Mouse (Mus musculus): ENCODE data around the gene Prkca. TPM values are rescaled to one million over a fixed set of nuclear protein-coding genes. Genes with fewer than 3 reads are reported as not detected.

Gene Prkca
- polyA plus RNA-seq, 1 experiment: 18.1 TPM

DNA sequence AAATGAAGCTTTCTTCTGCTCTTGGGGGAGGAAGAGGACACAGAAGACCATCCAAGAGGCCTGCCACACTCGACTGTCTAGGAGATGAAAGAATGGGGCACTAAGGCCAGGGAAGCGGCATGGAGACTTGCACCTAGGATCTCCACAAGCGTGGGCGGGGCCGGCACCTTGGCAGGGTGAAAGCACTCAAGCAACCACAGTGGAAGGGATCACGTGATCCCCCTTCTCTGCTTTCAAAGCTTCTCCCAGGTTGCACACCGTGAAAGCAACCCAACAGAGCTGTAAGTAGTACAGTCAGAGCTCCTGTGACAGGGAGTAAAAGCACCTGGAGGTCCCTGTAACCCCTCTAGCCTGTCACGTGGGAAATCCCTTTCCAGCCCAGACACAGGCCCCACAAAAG is 72.4 kb downstream of the Prkca start:
- peaks cover 52% of the 10 kb centered on the region for H3K79me3 ChIP-seq (ENCODE audit: low read depth)

DNA sequence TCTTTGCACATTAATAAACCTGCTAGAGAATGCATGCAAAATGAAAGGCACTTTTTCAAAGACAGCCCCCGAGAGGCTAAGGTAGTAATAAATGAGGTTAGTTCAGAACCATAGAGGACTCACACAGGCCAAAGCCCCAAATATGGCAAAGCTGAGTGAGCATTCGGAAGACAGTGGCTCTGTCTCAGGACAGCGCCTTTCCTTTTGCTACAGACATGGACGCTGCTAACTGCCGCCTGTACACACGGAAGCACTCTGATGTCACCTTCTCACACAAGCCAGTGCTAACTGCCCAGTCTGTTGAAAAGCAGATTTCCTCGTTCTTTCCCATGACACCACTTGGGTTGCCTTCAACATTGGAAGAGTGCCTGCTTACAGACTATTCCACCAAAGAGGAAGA is 74.2 kb downstream of the Prkca start:
- H3K4me3 ChIP-seq (ENCODE audit: insufficient read depth, poor library complexity, severe bottlenecking): no peak overlapping the region
- peaks cover 3% of the 10 kb centered on the region for H3K36me3 ChIP-seq (ENCODE audit: control insufficient read depth, insufficient read depth)
- no peak overlapping the region for H3ac ChIP-seq (ENCODE audit: control insufficient read depth, insufficient read length, low read depth)
- peaks cover 57% of the 10 kb centered on the region for H3K79me3 ChIP-seq (ENCODE audit: low read depth)
- H3K79me2 ChIP-seq (ENCODE audit: control insufficient read depth, insufficient read depth): peaks cover 93% of the 10 kb centered on the region
- TF ChIP-seq MYOD1 (IDR thresholded peaks at IDR 0.05; ENCODE audit: control insufficient read depth, insufficient read length, low read depth) (no peak), USF1 (IDR thresholded peaks at IDR 0.05; ENCODE audit: low read depth) (no peak), FOSL1 (IDR thresholded peaks at IDR 0.05; ENCODE audit: insufficient read depth, low read length, poor library complexity, severe bottlenecking) (no peak), CTCF (IDR thresholded peaks at IDR 0.05; ENCODE audit: control insufficient read depth, insufficient read depth, insufficient read length) (no peak), MYOG (IDR thresholded peaks at IDR 0.05; ENCODE audit: control insufficient read depth, extremely low read depth, insufficient read length) (no peak), CEBPB (IDR thresholded peaks at IDR 0.05; ENCODE audit: low read depth) (no peak), MAX (IDR thresholded peaks at IDR 0.05) (no peak)
- no peaks in the 10 kb centered on the region for H3K27me3 ChIP-seq (ENCODE audit: control insufficient read depth, insufficient read depth, insufficient read length)

More for the DNA sequence above, 72.4 kb downstream of the Prkca start:
- no peak overlapping the region for H3K4me3 ChIP-seq (ENCODE audit: insufficient read depth, poor library complexity, severe bottlenecking)
- no peak overlapping the region for H3ac ChIP-seq (ENCODE audit: control insufficient read depth, insufficient read length, low read depth)
- peaks cover 92% of the 10 kb centered on the region for H3K79me2 ChIP-seq (ENCODE audit: control insufficient read depth, insufficient read depth)
- H3K36me3 ChIP-seq (ENCODE audit: control insufficient read depth, insufficient read depth): peaks cover 3% of the 10 kb centered on the region
- no peak for TF ChIP-seq CTCF (IDR thresholded peaks at IDR 0.05; ENCODE audit: control insufficient read depth, insufficient read depth, insufficient read length)
- no peak for TF ChIP-seq MAX (IDR thresholded peaks at IDR 0.05)
- TF ChIP-seq CEBPB (IDR thresholded peaks at IDR 0.05; ENCODE audit: low read depth): no peak
- TF ChIP-seq FOSL1 (IDR thresholded peaks at IDR 0.05; ENCODE audit: insufficient read depth, low read length, poor library complexity, severe bottlenecking): no peak
- no peak for TF ChIP-seq MYOG (IDR thresholded peaks at IDR 0.05; ENCODE audit: control insufficient read depth, extremely low read depth, insufficient read length)
- TF ChIP-seq USF1 (IDR thresholded peaks at IDR 0.05; ENCODE audit: low read depth): no peak
- TF ChIP-seq MYOD1 (IDR thresholded peaks at IDR 0.05; ENCODE audit: control insufficient read depth, insufficient read length, low read depth): no peak
- no peaks in the 10 kb centered on the region for H3K27me3 ChIP-seq (ENCODE audit: control insufficient read depth, insufficient read depth, insufficient read length)

DNA sequence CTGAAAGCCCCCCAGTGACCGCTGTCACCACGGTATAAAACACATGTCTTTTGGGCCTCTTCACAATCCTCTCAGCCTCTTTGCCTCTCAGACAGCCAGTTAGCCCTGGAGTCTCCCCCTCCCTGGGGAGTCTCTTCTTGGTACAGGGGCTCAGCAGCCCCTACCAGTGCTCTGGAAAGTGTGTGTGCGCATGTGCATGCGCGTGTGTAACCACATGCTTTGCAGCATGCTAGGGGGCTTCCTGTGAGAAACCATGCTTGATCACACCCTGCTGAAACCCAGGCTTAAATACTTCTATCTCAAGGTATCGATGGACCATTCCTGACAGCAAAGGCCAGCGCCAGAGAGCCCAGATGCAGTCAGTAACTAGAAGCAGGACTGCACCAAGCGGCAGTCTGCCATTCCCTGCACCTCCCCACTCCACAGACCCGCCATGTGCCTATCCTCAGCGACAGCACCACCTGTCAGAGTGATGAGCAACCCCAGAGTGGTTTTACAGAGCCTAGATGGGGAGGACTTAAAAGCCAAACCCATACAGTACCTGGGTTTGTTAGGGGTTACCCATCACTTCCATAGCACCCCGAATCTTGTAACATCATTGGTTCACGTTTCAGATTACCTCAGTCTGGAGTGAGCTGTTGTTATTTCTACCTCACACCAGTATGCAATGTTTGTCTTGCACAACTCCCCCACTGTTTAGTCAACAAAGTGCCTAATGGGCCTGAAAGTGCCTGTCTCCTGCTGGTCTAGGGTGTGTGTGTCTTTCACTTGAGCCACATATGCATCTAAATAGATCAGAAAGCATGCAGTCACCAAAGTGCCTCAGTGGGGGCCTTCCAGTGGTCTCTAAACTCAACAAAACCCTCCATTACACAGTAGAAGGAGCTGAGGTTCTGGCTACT is 75.1 kb downstream of the Prkca start:
- Histone ChIP-seq H3ac (ENCODE audit: control insufficient read depth, insufficient read length, low read depth) (peak overlapping the region; percentile 19), H3K79me2 (ENCODE audit: control insufficient read depth, insufficient read depth) (peaks cover 94% of the 10 kb centered on the region), H3K36me3 (ENCODE audit: control insufficient read depth, insufficient read depth) (peaks cover 3% of the 10 kb centered on the region), H3K4me3 (ENCODE audit: insufficient read depth, poor library complexity, severe bottlenecking) (no peak overlapping the region), H3K79me3 (ENCODE audit: low read depth) (peaks cover 53% of the 10 kb centered on the region), H3K27me3 (ENCODE audit: control insufficient read depth, insufficient read depth, insufficient read length) (no peaks in the 10 kb centered on the region)
- peak; percentile 25 for TF ChIP-seq MYOD1 (IDR thresholded peaks at IDR 0.05; ENCODE audit: control insufficient read depth, insufficient read length, low read depth)
- TF ChIP-seq MYOG (IDR thresholded peaks at IDR 0.05; ENCODE audit: control insufficient read depth, extremely low read depth, insufficient read length): no peak
- TF ChIP-seq MAX (IDR thresholded peaks at IDR 0.05): no peak
- no peak for TF ChIP-seq FOSL1 (IDR thresholded peaks at IDR 0.05; ENCODE audit: insufficient read depth, low read length, poor library complexity, severe bottlenecking)
- peak; percentile 85 for TF ChIP-seq CEBPB (IDR thresholded peaks at IDR 0.05; ENCODE audit: low read depth)
- TF ChIP-seq CTCF (IDR thresholded peaks at IDR 0.05; ENCODE audit: control insufficient read depth, insufficient read depth, insufficient read length): no peak
- TF ChIP-seq USF1 (IDR thresholded peaks at IDR 0.05; ENCODE audit: low read depth): no peak

DNA sequence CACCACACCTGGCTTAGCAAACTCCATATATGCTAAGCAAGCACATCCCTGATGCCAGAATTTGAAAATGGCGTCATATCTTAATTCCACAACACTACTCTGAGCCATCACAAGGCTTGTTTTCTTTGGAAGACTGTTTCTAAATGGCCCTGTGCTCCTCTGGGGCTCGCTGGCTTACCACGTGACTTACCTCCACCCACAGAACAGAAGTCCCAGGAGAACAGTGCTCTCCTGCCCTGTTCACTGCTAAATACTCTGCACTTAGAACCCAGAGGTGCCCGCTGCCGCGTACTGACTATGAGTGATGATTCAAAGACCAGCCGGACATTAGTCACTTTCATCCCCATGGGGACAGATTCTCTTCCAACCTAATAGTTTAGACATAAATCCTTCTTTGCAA is 75.9 kb downstream of the Prkca start:
- peaks cover 92% of the 10 kb centered on the region for H3K79me2 ChIP-seq (ENCODE audit: control insufficient read depth, insufficient read depth)
- H3K27me3 ChIP-seq (ENCODE audit: control insufficient read depth, insufficient read depth, insufficient read length): no peaks in the 10 kb centered on the region
- peaks cover 51% of the 10 kb centered on the region for H3K79me3 ChIP-seq (ENCODE audit: low read depth)
- peaks cover 3% of the 10 kb centered on the region for H3K36me3 ChIP-seq (ENCODE audit: control insufficient read depth, insufficient read depth)
- peak overlapping the region; percentile 28 for H3ac ChIP-seq (ENCODE audit: control insufficient read depth, insufficient read length, low read depth)
- H3K4me3 ChIP-seq (ENCODE audit: insufficient read depth, poor library complexity, severe bottlenecking): no peak overlapping the region
- TF ChIP-seq CEBPB (IDR thresholded peaks at IDR 0.05; ENCODE audit: low read depth) (no peak), MYOG (IDR thresholded peaks at IDR 0.05; ENCODE audit: control insufficient read depth, extremely low read depth, insufficient read length) (no peak), FOSL1 (IDR thresholded peaks at IDR 0.05; ENCODE audit: insufficient read depth, low read length, poor library complexity, severe bottlenecking) (peak; percentile 85), USF1 (IDR thresholded peaks at IDR 0.05; ENCODE audit: low read depth) (peak; percentile 92), MYOD1 (IDR thresholded peaks at IDR 0.05; ENCODE audit: control insufficient read depth, insufficient read length, low read depth) (no peak), MAX (IDR thresholded peaks at IDR 0.05) (peak; percentile 54), CTCF (IDR thresholded peaks at IDR 0.05; ENCODE audit: control insufficient read depth, insufficient read depth, insufficient read length) (no peak)

DNA sequence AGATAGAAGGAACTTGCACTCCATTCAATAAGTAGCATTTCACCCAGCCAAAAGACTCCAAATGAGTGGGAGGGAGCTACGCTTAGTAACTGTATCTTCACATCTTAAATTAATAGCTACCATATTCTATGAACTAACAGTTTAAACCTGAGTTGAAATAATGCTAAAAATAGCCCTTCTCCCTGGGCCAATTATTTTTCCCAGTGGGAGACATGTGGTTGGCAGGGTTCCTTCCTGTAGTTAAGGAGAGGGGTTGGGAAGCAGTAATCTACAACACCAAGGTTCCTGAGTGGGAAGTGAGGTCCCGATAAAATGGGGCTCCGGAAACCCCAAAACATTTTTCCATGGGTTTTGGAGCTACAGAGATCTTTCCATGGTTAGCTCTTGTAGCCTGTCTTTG is 76.7 kb downstream of the Prkca start:
- H3ac ChIP-seq (ENCODE audit: control insufficient read depth, insufficient read length, low read depth): no peak overlapping the region
- no peaks in the 10 kb centered on the region for H3K36me3 ChIP-seq (ENCODE audit: control insufficient read depth, insufficient read depth)
- H3K79me2 ChIP-seq (ENCODE audit: control insufficient read depth, insufficient read depth): peaks cover 92% of the 10 kb centered on the region
- no peaks in the 10 kb centered on the region for H3K27me3 ChIP-seq (ENCODE audit: control insufficient read depth, insufficient read depth, insufficient read length)
- peaks cover 45% of the 10 kb centered on the region for H3K79me3 ChIP-seq (ENCODE audit: low read depth)
- no peak overlapping the region for H3K4me3 ChIP-seq (ENCODE audit: insufficient read depth, poor library complexity, severe bottlenecking)
- TF ChIP-seq MYOG (IDR thresholded peaks at IDR 0.05; ENCODE audit: control insufficient read depth, extremely low read depth, insufficient read length) (no peak), USF1 (IDR thresholded peaks at IDR 0.05; ENCODE audit: low read depth) (no peak), MAX (IDR thresholded peaks at IDR 0.05) (no peak), CTCF (IDR thresholded peaks at IDR 0.05; ENCODE audit: control insufficient read depth, insufficient read depth, insufficient read length) (no peak), CEBPB (IDR thresholded peaks at IDR 0.05; ENCODE audit: low read depth) (no peak), FOSL1 (IDR thresholded peaks at IDR 0.05; ENCODE audit: insufficient read depth, low read length, poor library complexity, severe bottlenecking) (no peak), MYOD1 (IDR thresholded peaks at IDR 0.05; ENCODE audit: control insufficient read depth, insufficient read length, low read depth) (no peak)
